Mouse (Mus musculus) heart, adult 2 months (tissue): ENCODE results near the gene Ces2f. TPM values are rescaled to one million over a fixed set of nuclear protein-coding genes. Genes with fewer than 3 reads are reported as not detected.

ENCODE experiments used
- DNase-seq, 2 experiments: peaks; one replicate each; pipeline ENCODE4 v3.0.0; 2021
- H3K27ac ChIP-seq: fragments of 200-600 bp; 2 replicates; pipeline ENCODE4 v1.8.1; 2022
- H3K27me3 ChIP-seq: fragments of 200-500 bp; 2 replicates; pipeline ENCODE4 v1.6.1; 2012; ENCODE audit warnings: mild to moderate bottlenecking, low read length, inconsistent platforms, mixed read lengths; ENCODE audit not compliant: control insufficient read depth, insufficient read depth
- H3K36me3 ChIP-seq: fragments of 200-500 bp; 2 replicates; pipeline ENCODE4 v1.6.1; 2012; ENCODE audit warnings: low read length, inconsistent platforms; ENCODE audit not compliant: control insufficient read depth, insufficient read depth
- H3K4me1 ChIP-seq: fragments of 200-500 bp; 2 replicates; pipeline ENCODE4 v1.6.1; 2011; ENCODE audit warnings: low read length; ENCODE audit not compliant: control insufficient read depth, insufficient read depth
- H3K4me3 ChIP-seq: fragments of 200-600 bp; 2 replicates; pipeline ENCODE4 v1.8.1; 2022
- H3K79me2 ChIP-seq: fragments of 200-500 bp; replicated peaks from 2 replicates; pipeline ENCODE4 v1.6.1; 2012; ENCODE audit warnings: mild to moderate bottlenecking, inconsistent platforms, low read length, moderate library complexity, mixed read lengths; ENCODE audit not compliant: control insufficient read depth, insufficient read depth
- H3K9ac ChIP-seq: fragments of 200-500 bp; 2 replicates; pipeline ENCODE4 v1.6.1; 2012; ENCODE audit warnings: low read depth, mild to moderate bottlenecking, control low read depth, inconsistent platforms, low read length, mixed read lengths
- CTCF ChIP-seq: fragments of 200-600 bp; IDR thresholded peaks from 2 replicates; pipeline ENCODE4 v1.8.1; 2022; ENCODE audit warnings: antibody characterized with exemption, mild to moderate bottlenecking, moderate library complexity
- EP300 ChIP-seq: fragments of 200-500 bp; IDR thresholded peaks from 2 replicates; pipeline ENCODE4 v1.6.1; 2011; ENCODE audit warnings: low read depth, low read length, control low read depth; ENCODE audit not compliant: insufficient read depth
- POLR2A ChIP-seq: fragments of 200-500 bp; IDR thresholded peaks from 2 replicates; pipeline ENCODE4 v1.6.1; 2011; ENCODE audit warnings: mild to moderate bottlenecking, low read depth, low read length, control low read depth; ENCODE audit not compliant: insufficient read depth
- WGBS: fragments of 180-500 bp; shearing (Covaris S2); methylation state at CpG from one replicate; pipeline ENCODE4 v1.1.7; 2018; 5-methylcytosine and 5-hydroxymethylcytosine counted together
- intact Hi-C: fragments of 180-260 bp; cut with DNase I; formaldehyde crosslinking; loops from one replicate; pipeline ENCODE4 v1.15.1; 2025
- polyA plus RNA-seq: library from polyadenylated mRNA; depleted of rRNA; stranded (reverse); fragments of >200 nt; gene quantifications from 2 replicates; pipeline ENCODE4 v1.2.3, GENCODE M21; 2012; rRNA removed
- total RNA-seq, 2 experiments: library from RNA; stranded (reverse); gene quantifications; 2 replicates each; pipeline ENCODE4 v1.2.3; 2021

The Ces2f gene
- total and polyA plus RNA-seq, 3 experiments: 0.04 TPM; not detected in 2

DNA sequence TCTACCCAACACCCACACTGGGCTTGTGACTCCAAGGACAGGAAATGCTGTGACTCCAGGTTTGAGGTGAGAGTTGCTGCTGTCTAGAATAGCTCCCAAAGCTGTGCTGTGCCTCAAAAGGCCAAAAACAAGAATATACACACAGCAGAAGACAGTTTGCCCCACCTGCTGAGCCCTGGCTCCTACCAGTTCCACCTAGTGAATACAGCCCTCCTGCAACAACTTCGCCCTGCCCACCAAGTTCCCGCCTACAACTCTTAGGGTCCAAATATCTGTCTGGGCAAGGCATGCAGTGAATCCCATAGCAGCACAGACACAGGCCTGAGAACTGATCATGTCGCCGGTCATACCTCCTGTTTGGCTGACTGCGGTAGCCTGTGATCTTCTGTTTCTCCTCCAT, 37.0 kb downstream of the Ces2f start:
- intact Hi-C loops: no loop called here
- 85% methylated on average over 5 of the region's 5 CpGs for WGBS
- TF ChIP-seq EP300 (no peak), CTCF (no peak), POLR2A (no peak)
- Histone ChIP-seq H3K36me3 (no peaks in the 10 kb centered on the region), H3K27me3 (no peaks in the 10 kb centered on the region), H3K4me3 (no peak overlapping the region), H3K27ac (no peak overlapping the region), H3K79me2 (no peaks in the 10 kb centered on the region), H3K4me1 (no peaks in the 10 kb centered on the region), H3K9ac (no peak overlapping the region)
- no peak for DNase-seq

DNA sequence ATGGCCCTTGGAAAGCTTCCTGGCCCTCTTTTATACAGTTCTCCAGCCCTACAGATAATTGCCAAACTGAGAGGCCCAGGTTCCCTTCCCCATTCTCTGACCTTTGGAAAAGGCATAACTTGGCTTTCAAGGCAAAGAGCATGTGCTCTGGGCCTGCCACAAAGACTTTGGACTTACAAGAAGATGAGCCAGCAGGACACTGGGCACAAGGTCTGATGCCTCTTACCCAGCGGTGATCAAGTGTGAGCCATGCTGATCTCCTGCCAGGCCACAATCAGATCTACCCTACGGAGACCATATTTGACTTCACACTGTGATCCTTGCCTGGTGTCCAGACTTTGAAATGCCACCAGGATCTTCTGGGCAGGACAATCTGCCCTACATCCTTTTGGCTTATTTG, 37.8 kb downstream of the Ces2f start:
- Histone ChIP-seq H3K27ac (no peak overlapping the region), H3K27me3 (no peaks in the 10 kb centered on the region), H3K9ac (no peak overlapping the region), H3K79me2 (no peaks in the 10 kb centered on the region), H3K4me1 (no peaks in the 10 kb centered on the region), H3K36me3 (no peaks in the 10 kb centered on the region), H3K4me3 (no peak overlapping the region)
- intact Hi-C loops: no loop called here
- WGBS: 90% methylated on average over 2 of the region's 2 CpGs
- TF ChIP-seq EP300 (no peak), POLR2A (no peak), CTCF (no peak)
- DNase-seq: no peak

DNA sequence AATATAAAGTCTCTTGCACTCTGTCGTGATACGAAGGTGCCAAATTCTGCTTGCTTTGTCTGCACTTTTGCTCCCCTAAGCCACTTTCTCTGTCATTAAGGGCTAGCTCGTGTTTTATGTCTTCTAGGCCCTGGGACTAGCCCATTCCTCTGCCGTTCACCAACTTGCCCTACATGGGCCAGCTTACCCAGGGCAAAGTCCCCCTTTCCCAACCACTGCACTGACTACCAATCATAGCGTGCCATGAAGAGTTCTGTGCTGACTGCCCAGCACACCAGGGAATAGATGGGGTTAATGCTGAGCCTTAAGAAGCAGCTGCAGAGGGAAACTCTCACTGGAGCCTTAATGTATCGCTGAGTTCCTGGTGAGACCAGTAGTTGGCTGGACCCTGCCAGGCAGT, 51.0 kb downstream of the Ces2f start:
- intact Hi-C loops: no loop called here
- H3K4me3 ChIP-seq: no peak overlapping the region
- no peaks in the 10 kb centered on the region for H3K79me2 ChIP-seq
- H3K9ac ChIP-seq: no peak overlapping the region
- H3K4me1 ChIP-seq: no peaks in the 10 kb centered on the region
- TF ChIP-seq CTCF (no peak), EP300 (no peak), POLR2A (no peak)
- no peak overlapping the region for H3K27ac ChIP-seq
- 73% methylated on average over 6 of the region's 6 CpGs for WGBS
- no peaks in the 10 kb centered on the region; the same call in 1 of the 2 replicates for H3K27me3 ChIP-seq
- no peak for DNase-seq
- H3K36me3 ChIP-seq: no peaks in the 10 kb centered on the region

DNA sequence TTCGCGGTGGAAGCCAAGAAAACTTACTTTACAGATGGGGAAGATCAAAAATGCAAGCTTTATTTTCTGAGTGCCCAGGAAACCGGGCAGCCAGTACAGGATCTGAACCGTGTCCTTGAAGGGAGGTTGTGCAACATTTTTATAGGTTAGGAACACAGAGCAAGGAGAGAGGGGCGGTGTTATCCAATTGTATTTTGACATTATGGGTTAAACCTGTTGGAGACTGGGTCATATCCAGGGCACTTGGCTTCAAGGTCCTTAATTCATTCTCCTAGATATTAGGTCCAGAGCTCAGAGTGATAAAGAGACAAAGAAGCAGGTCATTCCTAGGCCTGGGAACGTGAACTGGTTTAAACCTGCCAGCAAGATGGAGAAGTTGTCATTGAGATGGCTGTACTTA, 52.0 kb downstream of the Ces2f start:
- Histone ChIP-seq H3K27ac (no peak overlapping the region), H3K36me3 (no peaks in the 10 kb centered on the region), H3K4me1 (no peaks in the 10 kb centered on the region), H3K79me2 (no peaks in the 10 kb centered on the region), H3K9ac (no peak overlapping the region), H3K27me3 (no peaks in the 10 kb centered on the region; the same call in 1 of the 2 replicates), H3K4me3 (no peak overlapping the region)
- intact Hi-C loops: no loop called here
- no peak for DNase-seq
- 76% methylated on average over 6 of the region's 6 CpGs for WGBS
- no peak for TF ChIP-seq EP300
- TF ChIP-seq POLR2A: no peak
- no peak for TF ChIP-seq CTCF

DNA sequence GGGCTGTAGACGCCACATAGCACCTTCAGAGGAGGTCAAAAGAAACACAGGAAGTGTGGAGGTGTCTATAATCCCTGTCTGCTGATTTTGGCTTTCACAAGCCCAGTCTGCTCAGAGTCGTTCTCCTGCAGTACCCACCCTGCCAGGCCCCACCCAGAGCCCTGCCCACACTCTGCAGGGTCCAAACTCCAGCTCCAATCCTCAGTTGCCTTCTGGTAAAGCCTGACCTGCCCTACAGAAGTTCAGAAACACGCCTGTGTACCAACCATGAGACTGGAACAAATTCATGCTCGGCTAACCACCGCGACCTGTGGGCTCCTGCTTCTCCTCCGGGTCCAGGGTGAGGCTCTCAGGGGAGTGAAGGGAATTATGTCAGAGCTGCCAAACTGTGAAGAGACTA, 53.4 kb downstream of the Ces2f start, which contains the start of gene Ces2h:
Gene Ces2h (plus strand): TSS at position 268 of the 400 bp plus-strand sequence.
- H3K4me3 ChIP-seq: no peak within 1 kb of the TSS
- H3K36me3 ChIP-seq: no peaks in the 10 kb centered on the region
- intact Hi-C loops: no loop called here
- H3K79me2 ChIP-seq: no peaks in the 10 kb centered on the region
- H3K27me3 ChIP-seq: no peaks in the 10 kb centered on the region; the same call in 1 of the 2 replicates
- TF ChIP-seq CTCF: no peak
- no peak for TF ChIP-seq EP300
- TF ChIP-seq POLR2A: no peak
- no peak within 1 kb of the TSS for H3K27ac ChIP-seq
- DNase-seq: no peak
- 69% methylated on average over 7 of the region's 7 CpGs for WGBS
- H3K9ac ChIP-seq: no peak within 1 kb of the TSS
- H3K4me1 ChIP-seq: no peaks in the 10 kb centered on the region

Other genes with a start within 250 kb of the Ces2f start
- gene Ces2a, start 213.4 kb upstream of the Ces2f start, total RNA-seq: not detected
- gene Ces2a, start 213.4 kb upstream of the Ces2f start, polyA plus RNA-seq: 0.18 TPM in 1 of 2 replicates, not detected in the other
- under 1 TPM; 0.16 to 0.32 TPM for gene Ces2b, start 115.8 kb upstream of the Ces2f start, total RNA-seq
- gene Ces2b, start 115.8 kb upstream of the Ces2f start, polyA plus RNA-seq: 0.06 and 0.15 TPM in 2 replicates
- not detected for gene Ces2c, start 100.3 kb upstream of the Ces2f start, total RNA-seq
- not detected in 2 replicates for gene Ces2c, start 100.3 kb upstream of the Ces2f start, polyA plus RNA-seq
- gene Ces2e, start 21.1 kb upstream of the Ces2f start, total RNA-seq: 1 to 10 TPM in 1 of 2 experiments, under 1 TPM in 1; 0.76 to 1.9 TPM
- 2.6 and 4.2 TPM in 2 replicates for gene Ces2e, start 21.1 kb upstream of the Ces2f start, polyA plus RNA-seq
- 1 to 10 TPM; 2.6 to 3.3 TPM for gene Ces2g, start 14.4 kb downstream of the Ces2f start, total RNA-seq
- 3.4 and 4.5 TPM in 2 replicates for gene Ces2g, start 14.4 kb downstream of the Ces2f start, polyA plus RNA-seq
- not detected for gene Ces2h, start 53.5 kb downstream of the Ces2f start, total RNA-seq
- gene Ces2h, start 53.5 kb downstream of the Ces2f start, polyA plus RNA-seq: not detected in 2 replicates
- gene Ces3a, start 101.2 kb downstream of the Ces2f start, total RNA-seq: not detected
- 0.26 TPM in 1 of 2 replicates, not detected in the other for gene Ces3a, start 101.2 kb downstream of the Ces2f start, polyA plus RNA-seq
- not detected for gene Ces3b, start 136.4 kb downstream of the Ces2f start, total RNA-seq
- gene Ces3b, start 136.4 kb downstream of the Ces2f start, polyA plus RNA-seq: 0.32 TPM in 1 of 2 replicates, not detected in the other
- not detected for gene Ces4a, start 184.4 kb downstream of the Ces2f start, total RNA-seq
- not detected in 2 replicates for gene Ces4a, start 184.4 kb downstream of the Ces2f start, polyA plus RNA-seq
- gene Cbfb, start 223.3 kb downstream of the Ces2f start, total RNA-seq: 10 to 100 TPM; 23.1 to 23.8 TPM
- 6.4 and 11.0 TPM in 2 replicates for gene Cbfb, start 223.3 kb downstream of the Ces2f start, polyA plus RNA-seq